Mouse (Mus musculus) limb, embryonic 15.5 days (tissue): ENCODE measurements at regions not wholly inside any gene's neighbourhood (a gene's known extent, or its start where the extent isn't known, plus 50 kb on each side); places are given as distances from the start of the nearest gene placed in this dataset.

ENCODE experiments used
- ATAC-seq: fragments of 200-750 bp; cut with Nextera tagmentation; 2 replicates; pipeline ENCODE4 v1.8.0; 2017; ENCODE audit warnings: low read depth, moderate TSS enrichment; ENCODE audit not compliant: insufficient number of reproducible peaks, low FRiP score, low TSS enrichment
- H3K27ac ChIP-seq: fragments of 300-500 bp; sonication (generic); 2 replicates; pipeline ENCODE4 v1.5.1; 2015; ENCODE audit warnings: moderate library complexity, mild to moderate bottlenecking, inconsistent platforms
- H3K27me3 ChIP-seq: fragments of 300-500 bp; sonication (generic); 2 replicates; pipeline ENCODE4 v1.6.1; 2015; ENCODE audit warnings: inconsistent platforms
- H3K36me3 ChIP-seq: fragments of 300-500 bp; sonication (generic); 2 replicates; pipeline ENCODE4 v1.6.1; 2015; ENCODE audit warnings: inconsistent platforms
- H3K4me1 ChIP-seq: fragments of 300-500 bp; sonication (generic); 2 replicates; pipeline ENCODE4 v1.6.1; 2015; ENCODE audit warnings: inconsistent platforms
- H3K4me2 ChIP-seq: fragments of 300-500 bp; sonication (generic); 2 replicates; pipeline ENCODE4 v1.6.1; 2015; ENCODE audit warnings: mild to moderate bottlenecking, inconsistent platforms
- H3K4me3 ChIP-seq: fragments of 300-500 bp; sonication (generic); 2 replicates; pipeline ENCODE4 v1.5.1; 2015; ENCODE audit warnings: mild to moderate bottlenecking, inconsistent platforms
- H3K9ac ChIP-seq: fragments of 300-500 bp; sonication (generic); 2 replicates; pipeline ENCODE4 v1.6.1; 2015; ENCODE audit warnings: inconsistent platforms
- H3K9me3 ChIP-seq: fragments of 300-500 bp; sonication (generic); 2 replicates; pipeline ENCODE4 v1.6.1; 2016; ENCODE audit warnings: inconsistent platforms
- WGBS: fragments of 180-500 bp; shearing (Covaris S2); methylation state at CpG from one replicate; pipeline ENCODE4 v1.1.7; 2015; 5-methylcytosine and 5-hydroxymethylcytosine counted together

DNA sequence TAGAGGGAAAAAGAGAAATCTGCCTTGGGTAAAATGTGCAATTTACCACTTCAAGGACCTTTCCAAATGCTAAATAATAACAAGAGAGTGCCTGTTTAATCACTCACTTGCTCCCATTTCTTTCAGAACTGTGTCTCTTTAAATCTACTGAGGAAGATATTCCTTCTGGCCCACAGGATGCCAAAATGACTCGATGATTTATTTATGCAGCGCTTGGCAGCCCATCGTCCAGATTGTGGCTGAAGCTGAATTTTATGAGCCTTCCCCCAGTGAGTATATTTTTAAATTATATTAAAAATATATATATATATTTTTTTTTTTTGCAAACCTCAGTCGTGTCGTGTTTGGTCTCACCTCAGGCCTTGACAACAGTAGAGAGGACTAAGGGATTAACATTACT, 410.8 kb upstream of the Hnrnpa3 start:
- Histone ChIP-seq H3K4me1 (peaks cover 8% of the 10 kb centered on the region), H3K27ac (no peak overlapping the region), H3K36me3 (no peaks in the 10 kb centered on the region), H3K9ac (no peak overlapping the region), H3K9me3 (no peaks in the 10 kb centered on the region), H3K27me3 (peaks cover 8% of the 10 kb centered on the region; the same call in 1 of the 2 replicates), H3K4me2 (no peak overlapping the region), H3K4me3 (no peak overlapping the region)
- WGBS, result 25% methylated on average over 5 of the region's 5 CpGs
- no peak for ATAC-seq

- WGBS, result 85% methylated on average over 1 of the region's 1 CpGs
- H3K27ac ChIP-seq, result no peak overlapping the region
- H3K36me3 ChIP-seq, result no peaks in the 10 kb centered on the region
- no peak overlapping the region for H3K4me3 ChIP-seq
- ATAC-seq, result no peak
- H3K9me3 ChIP-seq, result no peaks in the 10 kb centered on the region
- no peaks in the 10 kb centered on the region for H3K4me1 ChIP-seq
- no peak overlapping the region for H3K9ac ChIP-seq
- peaks cover 15% of the 10 kb centered on the region; the same call in 1 of the 2 replicates for H3K27me3 ChIP-seq
- H3K4me2 ChIP-seq, result no peak overlapping the region
Measured at GRCm38 (mm10) chr2:75250507-75250906, 408.6 kb upstream of the Hnrnpa3 start.

DNA sequence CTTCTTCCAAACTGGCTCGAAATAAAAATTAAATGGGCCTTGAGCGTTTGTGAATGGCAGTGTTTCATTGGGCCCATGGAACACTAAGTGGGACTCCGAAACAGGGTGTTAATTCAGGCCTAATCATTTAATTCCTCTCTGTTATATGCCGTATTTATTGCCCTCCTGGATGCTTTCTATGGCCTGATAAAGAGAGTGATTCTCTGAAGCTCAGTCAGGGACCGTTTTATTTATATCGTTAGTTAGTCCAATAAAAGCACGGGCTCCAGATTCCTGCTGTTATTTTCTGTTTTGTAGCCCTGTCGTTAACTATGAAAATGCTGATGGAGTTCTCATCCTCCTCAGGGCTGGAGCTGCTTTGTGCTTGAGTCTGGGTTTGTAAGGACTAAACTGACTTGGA, 406.2 kb upstream of the Hnrnpa3 start:
- WGBS, result 40% methylated on average over 8 of the region's 8 CpGs
- Histone ChIP-seq H3K4me1 (no peaks in the 10 kb centered on the region), H3K9ac (no peak overlapping the region), H3K9me3 (no peaks in the 10 kb centered on the region), H3K27me3 (peaks cover 19% of the 10 kb centered on the region; the same call in 1 of the 2 replicates), H3K36me3 (no peaks in the 10 kb centered on the region), H3K4me2 (no peak overlapping the region), H3K4me3 (no peak overlapping the region), H3K27ac (no peak overlapping the region)
- ATAC-seq, result no peak

DNA sequence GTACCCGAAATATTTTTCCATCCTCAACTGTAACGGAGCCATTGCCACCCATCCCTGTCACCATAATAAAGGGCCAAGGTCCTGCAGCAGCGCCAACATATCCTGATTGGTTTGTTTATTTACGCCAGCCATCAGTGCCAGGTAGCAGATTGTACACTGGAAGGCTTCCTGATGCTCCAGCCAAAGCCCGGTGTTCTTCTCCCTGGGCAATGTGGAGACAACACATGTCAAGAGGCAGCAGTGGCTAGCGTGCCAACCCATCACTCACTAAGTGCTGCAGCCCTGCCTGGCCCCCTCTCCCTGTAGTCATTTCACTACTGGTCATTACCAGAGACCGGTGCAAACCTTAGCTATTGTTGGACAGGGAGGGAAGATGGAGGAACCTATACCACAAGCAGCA, 393.8 kb upstream of the Hnrnpa3 start:
- H3K4me1 ChIP-seq, result 0 out of 2 replicates have a peak, but pooled peaks cover 2% of the 10 kb centered on the region
- no peaks in the 10 kb centered on the region for H3K9me3 ChIP-seq
- no peak overlapping the region for H3K27ac ChIP-seq
- no peak for ATAC-seq
- no peak overlapping the region for H3K9ac ChIP-seq
- 71% methylated on average over 7 of the region's 7 CpGs for WGBS
- H3K36me3 ChIP-seq, result no peaks in the 10 kb centered on the region
- H3K4me2 ChIP-seq, result no peak overlapping the region
- H3K27me3 ChIP-seq, result peaks cover 5% of the 10 kb centered on the region; the same call in 1 of the 2 replicates
- H3K4me3 ChIP-seq, result no peak overlapping the region

DNA sequence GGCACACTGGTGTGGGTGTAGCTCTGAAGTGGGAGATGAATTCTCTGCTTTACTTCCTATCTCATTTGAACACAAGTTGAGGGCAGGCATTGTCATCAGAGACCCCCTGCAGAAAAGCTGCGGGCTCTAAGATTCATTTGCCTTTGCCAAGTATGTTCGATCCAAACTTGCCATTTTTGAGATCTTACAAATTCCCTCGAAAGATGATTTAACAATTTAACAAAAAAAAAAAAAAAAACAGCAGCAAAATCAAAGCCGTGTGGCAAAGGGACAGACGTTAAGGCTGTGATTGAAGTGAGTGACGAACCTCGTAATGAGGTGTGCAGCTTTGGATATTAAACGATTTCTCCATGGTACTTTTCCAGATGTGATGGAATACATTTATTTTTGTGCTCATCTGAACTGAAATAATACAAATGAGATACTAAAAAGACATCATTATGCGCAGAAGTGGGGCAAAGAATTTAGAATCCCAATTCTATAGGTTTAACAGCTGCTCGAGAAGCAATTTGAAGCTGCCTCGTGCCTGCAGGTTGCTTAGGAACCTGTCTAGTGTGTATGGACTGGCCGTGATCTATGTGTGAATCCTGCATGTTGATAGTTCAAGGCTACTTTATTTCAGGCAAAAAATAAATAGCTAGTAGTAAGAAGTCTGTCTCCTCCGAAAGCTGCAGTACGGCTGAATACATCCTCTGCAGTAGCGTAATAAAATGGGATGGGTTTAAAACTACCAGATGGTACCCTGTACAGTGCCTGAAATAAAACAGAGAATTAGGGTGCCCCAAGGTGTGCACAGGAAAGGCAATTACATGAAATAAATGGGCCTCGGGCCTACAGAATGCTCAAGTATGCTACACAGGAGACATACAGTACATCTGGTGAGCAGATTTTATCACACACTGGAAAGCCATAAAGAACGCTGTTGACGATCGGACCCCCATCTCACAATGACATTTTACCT, 393.0 kb upstream of the Hnrnpa3 start:
- WGBS, result 54% methylated on average over 19 of the region's 19 CpGs
- no peak overlapping the region for H3K9ac ChIP-seq
- ATAC-seq, result no peak
- H3K27ac ChIP-seq, result no peak overlapping the region
- H3K4me3 ChIP-seq, result no peak overlapping the region
- H3K9me3 ChIP-seq, result no peaks in the 10 kb centered on the region
- peaks cover 5% of the 10 kb centered on the region; the same call in 1 of the 2 replicates for H3K27me3 ChIP-seq
- H3K4me1 ChIP-seq, result 0 out of 2 replicates have a peak, but pooled peaks cover 2% of the 10 kb centered on the region
- H3K4me2 ChIP-seq, result no peak overlapping the region
- no peaks in the 10 kb centered on the region for H3K36me3 ChIP-seq

- Histone ChIP-seq H3K36me3 (no peaks in the 10 kb centered on the region), H3K4me1 (0 out of 2 replicates have a peak, but pooled peaks cover 2% of the 10 kb centered on the region), H3K27ac (no peak overlapping the region), H3K9ac (no peak overlapping the region), H3K4me3 (no peak overlapping the region), H3K9me3 (no peaks in the 10 kb centered on the region), H3K4me2 (no peak overlapping the region), H3K27me3 (peaks cover 5% of the 10 kb centered on the region; the same call in 1 of the 2 replicates)
- WGBS, result 54% methylated on average over 3 of the region's 3 CpGs
- no peak for ATAC-seq
Measured at GRCm38 (mm10) chr2:75267949-75268348, 391.1 kb upstream of the Hnrnpa3 start.

DNA sequence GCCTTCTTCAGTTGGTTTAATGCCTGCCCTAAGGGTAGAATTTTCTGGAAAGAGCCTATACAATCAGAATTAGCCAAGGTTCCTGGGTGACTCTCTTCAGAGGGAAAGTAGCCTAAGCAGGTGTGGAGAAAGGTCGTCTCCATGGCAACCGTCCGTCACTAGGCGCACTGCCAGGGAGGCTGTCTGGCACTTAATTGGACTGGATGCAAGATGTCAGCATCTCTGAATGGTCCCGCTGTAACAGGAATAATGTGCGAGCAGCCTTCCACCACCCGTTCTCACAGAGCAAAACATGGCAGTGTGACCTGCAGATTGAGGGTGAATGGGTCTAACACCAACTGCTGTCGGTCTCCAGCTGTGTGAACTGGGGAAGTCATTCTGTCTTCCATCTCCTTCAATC, 389.6 kb upstream of the Hnrnpa3 start:
- H3K4me2 ChIP-seq, result no peak overlapping the region
- ATAC-seq, result no peak
- peaks cover 5% of the 10 kb centered on the region; the same call in 1 of the 2 replicates for H3K27me3 ChIP-seq
- H3K36me3 ChIP-seq, result no peaks in the 10 kb centered on the region
- H3K9me3 ChIP-seq, result no peaks in the 10 kb centered on the region
- 0 out of 2 replicates have a peak, but pooled peaks cover 2% of the 10 kb centered on the region for H3K4me1 ChIP-seq
- no peak overlapping the region for H3K4me3 ChIP-seq
- 45% methylated on average over 8 of the region's 8 CpGs for WGBS
- no peak overlapping the region for H3K27ac ChIP-seq
- no peak overlapping the region for H3K9ac ChIP-seq

DNA sequence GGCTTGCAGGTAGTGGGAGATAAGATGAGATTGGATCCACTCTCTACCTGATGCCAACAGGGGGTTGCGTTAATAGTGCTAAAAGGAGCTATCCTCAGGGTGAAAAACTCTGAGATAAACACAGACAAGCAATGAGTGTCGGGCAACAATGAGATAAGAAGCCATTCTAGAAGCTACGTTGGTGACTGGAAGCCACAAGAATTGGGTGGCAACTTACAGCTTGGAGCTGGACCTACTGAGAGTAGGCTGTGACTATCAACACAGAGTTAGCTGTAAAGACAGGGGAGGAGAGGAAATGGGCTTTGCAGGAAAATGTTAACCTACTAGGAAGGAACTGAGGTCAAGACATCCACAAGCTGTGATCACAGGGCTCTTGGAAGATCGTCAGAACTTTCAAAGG, 388.9 kb upstream of the Hnrnpa3 start:
- Histone ChIP-seq H3K9ac (no peak overlapping the region), H3K27me3 (peaks cover 5% of the 10 kb centered on the region; the same call in 1 of the 2 replicates), H3K9me3 (no peaks in the 10 kb centered on the region), H3K27ac (no peak overlapping the region), H3K36me3 (no peaks in the 10 kb centered on the region), H3K4me2 (no peak overlapping the region), H3K4me1 (0 out of 2 replicates have a peak, but pooled peaks cover 2% of the 10 kb centered on the region), H3K4me3 (no peak overlapping the region)
- ATAC-seq, result no peak
- 72% methylated on average over 4 of the region's 4 CpGs for WGBS

DNA sequence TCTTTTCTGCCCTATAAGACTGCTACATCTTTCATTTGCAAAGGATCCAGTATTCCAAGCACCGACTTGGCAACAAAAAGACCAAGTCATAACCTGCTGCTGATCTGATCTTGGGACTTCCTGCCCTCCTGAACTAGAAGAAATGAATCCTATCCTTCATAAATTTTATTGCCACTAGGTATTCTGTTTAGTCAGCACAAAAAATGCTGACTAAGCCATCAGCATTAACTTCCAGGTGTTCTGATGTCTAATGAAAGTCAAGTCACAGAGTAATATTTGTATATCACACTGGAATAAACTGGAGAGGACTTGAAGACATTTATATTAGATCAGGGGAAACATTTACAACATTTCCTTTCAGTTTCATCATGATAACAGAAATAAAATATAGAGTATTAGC, 371.2 kb upstream of the Hnrnpa3 start:
- no peak overlapping the region for H3K4me3 ChIP-seq
- no peak overlapping the region for H3K4me2 ChIP-seq
- H3K9me3 ChIP-seq, result no peaks in the 10 kb centered on the region
- no peaks in the 10 kb centered on the region for H3K27me3 ChIP-seq
- no peaks in the 10 kb centered on the region for H3K4me1 ChIP-seq
- no peak overlapping the region for H3K9ac ChIP-seq
- H3K36me3 ChIP-seq, result no peaks in the 10 kb centered on the region
- 91% methylated on average over 1 of the region's 1 CpGs for WGBS
- no peak for ATAC-seq
- no peak overlapping the region for H3K27ac ChIP-seq

GRCm38 (mm10) chr2:75291674-75292073, 367.4 kb upstream of the Hnrnpa3 start:
- no peak for ATAC-seq
- Histone ChIP-seq H3K27me3 (no peaks in the 10 kb centered on the region), H3K9me3 (no peaks in the 10 kb centered on the region), H3K4me2 (no peak overlapping the region), H3K36me3 (no peaks in the 10 kb centered on the region), H3K4me1 (no peaks in the 10 kb centered on the region), H3K9ac (no peak overlapping the region), H3K27ac (no peak overlapping the region), H3K4me3 (no peak overlapping the region)
- WGBS, result 77% methylated on average over 2 of the region's 2 CpGs

GRCm38 (mm10) chr2:75306821-75307220, 352.2 kb upstream of the Hnrnpa3 start:
- ATAC-seq, result no peak
- Histone ChIP-seq H3K4me3 (no peak overlapping the region), H3K9me3 (no peaks in the 10 kb centered on the region), H3K27ac (no peak overlapping the region), H3K4me1 (no peaks in the 10 kb centered on the region; the same call in 1 of the 2 replicates), H3K9ac (no peak overlapping the region), H3K36me3 (no peaks in the 10 kb centered on the region), H3K4me2 (no peak overlapping the region), H3K27me3 (no peaks in the 10 kb centered on the region)
- 77% methylated on average over 3 of the region's 3 CpGs for WGBS

DNA sequence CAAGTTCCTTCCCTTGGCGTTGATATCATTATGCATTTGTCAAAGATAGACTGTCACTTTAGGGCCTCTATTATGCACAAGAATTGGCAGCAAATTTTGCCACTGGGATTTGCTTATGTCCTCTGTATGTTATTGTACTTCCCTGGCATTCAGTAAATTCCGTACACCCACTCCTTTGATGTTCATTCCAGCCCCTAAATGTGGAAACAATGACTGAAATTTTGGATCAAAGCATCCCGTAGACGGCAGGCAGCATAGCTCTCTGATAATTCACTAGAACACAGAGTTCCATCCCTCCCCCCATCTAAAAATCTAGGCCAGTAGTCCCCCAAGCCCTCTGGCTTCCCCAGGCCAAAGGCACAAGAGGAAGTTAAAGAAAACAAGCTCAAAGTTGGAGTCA, 347.9 kb upstream of the Hnrnpa3 start:
- 36% methylated on average over 4 of the region's 4 CpGs for WGBS
- no peaks in the 10 kb centered on the region for H3K36me3 ChIP-seq
- no peaks in the 10 kb centered on the region for H3K9me3 ChIP-seq
- H3K4me1 ChIP-seq, result peaks cover 6% of the 10 kb centered on the region; the same call in 1 of the 2 replicates
- H3K4me3 ChIP-seq, result no peak overlapping the region
- no peak overlapping the region for H3K4me2 ChIP-seq
- peaks cover 24% of the 10 kb centered on the region for H3K27me3 ChIP-seq
- ATAC-seq, result no peak
- no peak overlapping the region for H3K27ac ChIP-seq
- no peak overlapping the region for H3K9ac ChIP-seq
